Mouse (Mus musculus): Measurements from ENCODE around the gene Trim65. TPM values are rescaled to one million over a fixed set of nuclear protein-coding genes. Genes with fewer than 3 reads are reported as not detected.
A peak's percentile ranks its signal among the peaks of the same experiment; 100 is the strongest.
"Not testable (repeated sequence)": the region's sequence is repeated elsewhere in the genome, so short reads cannot be mapped to it uniquely, and the experiment has no call there.

Gene Trim65
- polyA plus RNA-seq, 1 experiment, result 5.9 TPM

- Histone ChIP-seq H3K4me3 (ENCODE audit: insufficient read depth, low read depth, low read length) (peak overlapping the region; percentile 94), H3K4me1 (ENCODE audit: control insufficient read depth, insufficient read depth, insufficient read length, low read length) (peaks cover 16% of the 10 kb centered on the region), H3K27ac (replicated peaks; ENCODE audit: low read depth, low read length) (peak overlapping the region; percentile 33; the same call in 1 of the 2 replicates)
Measured at GRCm38 (mm10) chr11:116129091-116129790, 1.7 kb downstream of the Trim65 start.

GRCm38 (mm10) chr11:116127986-116128385, 2.9 kb downstream of the Trim65 start:
- H3K4me3 ChIP-seq (ENCODE audit: insufficient read depth, low read depth, low read length), result no peak overlapping the region
- no peak overlapping the region for H3K27ac ChIP-seq (replicated peaks; ENCODE audit: low read depth, low read length)
- peaks cover 16% of the 10 kb centered on the region for H3K4me1 ChIP-seq (ENCODE audit: control insufficient read depth, insufficient read depth, insufficient read length, low read length)

GRCm38 (mm10) chr11:116127156-116127980, 3.6 kb downstream of the Trim65 start, which contains the start of gene Trim47:
Gene Trim47 (minus strand): TSS chr11:116127210.
- no peak within 1 kb of the TSS for H3K27ac ChIP-seq (replicated peaks; ENCODE audit: low read depth, low read length)
- H3K4me1 ChIP-seq (ENCODE audit: control insufficient read depth, insufficient read depth, insufficient read length, low read length), result peaks cover 16% of the 10 kb centered on the region
- H3K4me3 ChIP-seq (ENCODE audit: insufficient read depth, low read depth, low read length), result no peak within 1 kb of the TSS

- no peak overlapping the region for H3K27ac ChIP-seq (replicated peaks; ENCODE audit: low read depth, low read length)
- peaks cover 16% of the 10 kb centered on the region for H3K4me1 ChIP-seq (ENCODE audit: control insufficient read depth, insufficient read depth, insufficient read length, low read length)
- H3K4me3 ChIP-seq (ENCODE audit: insufficient read depth, low read depth, low read length), result no peak overlapping the region
Measured at GRCm38 (mm10) chr11:116126261-116126660, 4.7 kb downstream of the Trim65 start.

- H3K4me1 ChIP-seq (ENCODE audit: control insufficient read depth, insufficient read depth, insufficient read length, low read length); H3K27ac ChIP-seq (replicated peaks; ENCODE audit: low read depth, low read length); H3K4me3 ChIP-seq (ENCODE audit: insufficient read depth, low read depth, low read length): not testable (repeated sequence)
Measured at GRCm38 (mm10) chr11:116121731-116122245, 9.1 kb downstream of the Trim65 start.

- H3K4me3 ChIP-seq (ENCODE audit: insufficient read depth, low read depth, low read length), result no peak overlapping the region
- no peak overlapping the region for H3K27ac ChIP-seq (replicated peaks; ENCODE audit: low read depth, low read length)
- H3K4me1 ChIP-seq (ENCODE audit: control insufficient read depth, insufficient read depth, insufficient read length, low read length), result no peaks in the 10 kb centered on the region
Measured at GRCm38 (mm10) chr11:116117819-116118218, 13.1 kb downstream of the Trim65 start.

- Histone ChIP-seq H3K27ac (replicated peaks; ENCODE audit: low read depth, low read length) (no peak overlapping the region), H3K4me1 (ENCODE audit: control insufficient read depth, insufficient read depth, insufficient read length, low read length) (no peaks in the 10 kb centered on the region), H3K4me3 (ENCODE audit: insufficient read depth, low read depth, low read length) (no peak overlapping the region)
Measured at GRCm38 (mm10) chr11:116117241-116117640, 13.7 kb downstream of the Trim65 start.

- H3K4me3 ChIP-seq (ENCODE audit: insufficient read depth, low read depth, low read length), result no peak overlapping the region
- peaks cover 13% of the 10 kb centered on the region for H3K4me1 ChIP-seq (ENCODE audit: control insufficient read depth, insufficient read depth, insufficient read length, low read length)
- H3K27ac ChIP-seq (replicated peaks; ENCODE audit: low read depth, low read length), result no peak overlapping the region
Measured at GRCm38 (mm10) chr11:116111611-116112203, 19.2 kb downstream of the Trim65 start.

- H3K27ac ChIP-seq (replicated peaks; ENCODE audit: low read depth, low read length), result peak overlapping the region; percentile 54
- H3K4me3 ChIP-seq (ENCODE audit: insufficient read depth, low read depth, low read length), result 0 out of 2 replicates have a peak overlapping the region, but pooled peaks have one; percentile 82
- peaks cover 13% of the 10 kb centered on the region for H3K4me1 ChIP-seq (ENCODE audit: control insufficient read depth, insufficient read depth, insufficient read length, low read length)
Measured at GRCm38 (mm10) chr11:116111067-116111466, 19.9 kb downstream of the Trim65 start.

- H3K4me3 ChIP-seq (ENCODE audit: insufficient read depth, low read depth, low read length), result peak overlapping the region; percentile 82
- H3K4me1 ChIP-seq (ENCODE audit: control insufficient read depth, insufficient read depth, insufficient read length, low read length), result peaks cover 13% of the 10 kb centered on the region
- peak overlapping the region; percentile 89 for H3K27ac ChIP-seq (replicated peaks; ENCODE audit: low read depth, low read length)
Measured at GRCm38 (mm10) chr11:116110540-116110939, 20.4 kb downstream of the Trim65 start.

GRCm38 (mm10) chr11:116110131-116110530, 20.8 kb downstream of the Trim65 start:
- peaks cover 13% of the 10 kb centered on the region for H3K4me1 ChIP-seq (ENCODE audit: control insufficient read depth, insufficient read depth, insufficient read length, low read length)
- H3K27ac ChIP-seq (replicated peaks; ENCODE audit: low read depth, low read length), result peak overlapping the region; percentile 89
- peak overlapping the region; percentile 82 for H3K4me3 ChIP-seq (ENCODE audit: insufficient read depth, low read depth, low read length)

GRCm38 (mm10) chr11:116109441-116110081, 21.4 kb downstream of the Trim65 start:
- peak overlapping the region; percentile 89 for H3K27ac ChIP-seq (replicated peaks; ENCODE audit: low read depth, low read length)
- peaks cover 15% of the 10 kb centered on the region for H3K4me1 ChIP-seq (ENCODE audit: control insufficient read depth, insufficient read depth, insufficient read length, low read length)
- H3K4me3 ChIP-seq (ENCODE audit: insufficient read depth, low read depth, low read length), result peak overlapping the region; percentile 82

GRCm38 (mm10) chr11:116108464-116109137, 22.3 kb downstream of the Trim65 start:
- H3K4me1 ChIP-seq (ENCODE audit: control insufficient read depth, insufficient read depth, insufficient read length, low read length), result peaks cover 20% of the 10 kb centered on the region
- H3K4me3 ChIP-seq (ENCODE audit: insufficient read depth, low read depth, low read length), result peak overlapping the region; percentile 82
- peak overlapping the region; percentile 89 for H3K27ac ChIP-seq (replicated peaks; ENCODE audit: low read depth, low read length)

GRCm38 (mm10) chr11:116107777-116108285, 23.1 kb downstream of the Trim65 start:
- Histone ChIP-seq H3K4me1 (ENCODE audit: control insufficient read depth, insufficient read depth, insufficient read length, low read length) (peaks cover 22% of the 10 kb centered on the region), H3K4me3 (ENCODE audit: insufficient read depth, low read depth, low read length) (peak overlapping the region; percentile 82), H3K27ac (replicated peaks; ENCODE audit: low read depth, low read length) (peak overlapping the region; percentile 89; the same call in 1 of the 2 replicates)
